ENCODE assay signal across 10 mouse cellular contexts in genomic region chr1:72914815-72915214, GRCm38 (mm10). TPM values are rescaled to one million over a fixed set of nuclear protein-coding genes. Genes with fewer than 3 reads are reported as not detected.
DNase-seq lines count a peak whose midpoint lies in the region; TF ChIP-seq lines count a peak whose summit lies in the region.
"Had no signal": no experiment of that assay in that cellular context is flagged by ENCODE, and none has a peak within 500 bp of the region (broad histone marks: within the 10 kb centered on the region; RNA-seq: fewer than 3 reads in every experiment).

No protein-coding gene starts in this region.

- no peaks in the 10 kb centered on the region for H3K27me3 ChIP-seq in CH12.LX (replicated peaks)
- H3K27me3 ChIP-seq: midbrain, embryonic 13.5 days had no signal

- no peak overlapping the region for H3K4me3 ChIP-seq in CH12.LX (replicated peaks in 1 of 3; ENCODE audit: low read depth in 2 of 3, low read length in 2 of 3, poor library complexity in 1 of 3)
- H3K4me3 ChIP-seq: midbrain, embryonic 13.5 days had no signal

- TF ChIP-seq EP300 in CH12.LX (IDR thresholded peaks at IDR 0.05; ENCODE audit: low read length): no peak

- no peaks in the 10 kb centered on the region for H3K36me3 ChIP-seq in CH12.LX (replicated peaks in 1 of 2; ENCODE audit: control insufficient read depth in 1 of 2, insufficient read depth in 1 of 2, low read length in 1 of 2)
- H3K36me3 ChIP-seq: midbrain, embryonic 13.5 days had no signal

- H3K9me3 ChIP-seq in CH12.LX (replicated peaks; ENCODE audit: low read length): no peaks in the 10 kb centered on the region
- H3K9me3 ChIP-seq: midbrain, embryonic 13.5 days had no signal

- H3K9ac ChIP-seq in CH12.LX (ENCODE audit: insufficient read depth, low read depth): no peak overlapping the region
- H3K9ac ChIP-seq: midbrain, embryonic 13.5 days had no signal

- no peaks in the 10 kb centered on the region for H3K79me2 ChIP-seq in CH12.LX (replicated peaks; ENCODE audit: control insufficient read depth, extremely low read depth, insufficient read depth, poor library complexity, severe bottlenecking)

- dilution Hi-C loops in CH12.LX (cut with MboI; ENCODE audit: extremely low pct_ligation_motif_present, extremely low pct_unique_long_range_greater_than_20kb, low sequenced_read_pairs): no loop called here

- in situ Hi-C loops in CH12.LX (cut with MboI; ENCODE audit: low pct_ligation_motif_present, low pct_unique_long_range_greater_than_20kb, low sequenced_read_pairs): no loop called here

- TF ChIP-seq CTCF in CH12.LX (conservative IDR thresholded peaks at IDR 0.05 in 1 of 2, IDR thresholded peaks at IDR 0.05 in 1 of 2; ENCODE audit: low read depth in 2 of 2, low read length in 2 of 2): no peak

- TF ChIP-seq POLR2A in CH12.LX (IDR thresholded peaks at IDR 0.05; ENCODE audit: low read depth, low read length): no peak

- peak; percentile 14 for DNase-seq in gastrocnemius, postnatal 25 days
- no peak for DNase-seq in gastrocnemius, adult 18-20 months (ENCODE audit: low spot score)
- peak; percentile 20 for DNase-seq in CH12.LX (ENCODE audit: extremely low read depth)
- peak; percentile 25 to 58 for DNase-seq in heart, postnatal 10 days
- DNase-seq in kidney, postnatal 4 days: peak; percentile 56 to 68
- DNase-seq in adrenal gland, postnatal 10 days: no peak
- DNase-seq in gastrocnemius, postnatal 14 days: no peak
- no peak for DNase-seq in gastrocnemius, adult 8-10 months (ENCODE audit: low spot score in 2 of 2)

- H3K4me2 ChIP-seq in CH12.LX (ENCODE audit: insufficient read depth, low read depth, poor library complexity, severe bottlenecking): peak overlapping the region; percentile 22
- H3K4me2 ChIP-seq: midbrain, embryonic 13.5 days had no signal

- no peak for TF ChIP-seq RAD21 in CH12.LX (IDR thresholded peaks at IDR 0.05; ENCODE audit: low read depth, low read length)

- intact Hi-C loops in heart, postnatal 10 days (cut with DNase I): no loop called here
- intact Hi-C loops in gastrocnemius, postnatal 14 days (cut with DNase I; ENCODE audit: low total_unique reads): no loop called here

- H3K27ac ChIP-seq in CH12.LX (ENCODE audit: insufficient read depth, low read depth): no peak overlapping the region
- H3K27ac ChIP-seq: midbrain, embryonic 13.5 days had no signal

- H3K4me1 ChIP-seq in CH12.LX (ENCODE audit: control insufficient read depth in 1 of 2, insufficient read depth in 2 of 2): peaks cover 0 to 13% of the 10 kb centered on the region in 2 experiments; a peak in 2 of 4 replicates
- H3K4me1 ChIP-seq: midbrain, embryonic 13.5 days had no signal

TF ChIP-seq in CH12.LX, 34 proteins besides CTCF, POLR2A, EP300 and RAD21:
- TF ChIP-seq USF2 (conservative IDR thresholded peaks at IDR 0.05; ENCODE audit: low read depth, low read length): no peak
- TF ChIP-seq IRF4 (IDR thresholded peaks at IDR 0.05; ENCODE audit: low read depth, low read length): peak; percentile 47; the same call in 1 of the 2 replicates
- peak; percentile 27; the same call in 1 of the 2 replicates for TF ChIP-seq MAX (IDR thresholded peaks at IDR 0.05; ENCODE audit: low read length)

RNA-seq across cellular contexts. Expression of gene Igfbp5, which starts 40.1 kb away (rescaled TPM):
- total RNA-seq in gastrocnemius, postnatal 25 days (2021): 100 to 1,000 TPM; 161 to 274 TPM
- 100 to 1,000 TPM; 189 to 235 TPM for total RNA-seq in gastrocnemius, adult 18-20 months (2021)
- total RNA-seq in CH12.LX (2012; rRNA removed) (0.04 and 0.08 TPM in 2 replicates), CH12.LX (2014; rRNA removed) (not detected in 2 replicates)
- polyA plus RNA-seq in CH12.LX (2012; ENCODE audit: insufficient read length, low read depth): 0.09 and 0.14 TPM in 2 replicates
- 100 to 1,000 TPM; 152 to 192 TPM for total RNA-seq in heart, postnatal 10 days (2021)
- total RNA-seq in adrenal gland, postnatal 10 days (2021): 100 to 1,000 TPM in 1 of 2 experiments, 10 to 100 TPM in 1; 85.9 to 120 TPM
- total RNA-seq in gastrocnemius, postnatal 14 days (2021): 100 to 1,000 TPM; 254 to 324 TPM
- total RNA-seq in gastrocnemius, adult 8-10 months (2022): 100 to 1,000 TPM; 100 to 289 (median 178) TPM
- total RNA-seq: granulocyte monocyte progenitor cell, adult 5-6 weeks had no signal

Comparison
In these comparisons a context has a peak if more than half of its experiments do, and no peak if none do; other contexts are left out.
1. DNase-seq: peak in gastrocnemius, postnatal 25 days (single experiment), CH12.LX (single experiment), heart, postnatal 10 days (2 of 2) and kidney, postnatal 4 days (2 of 2); none in gastrocnemius, adult 18-20 months (single experiment), adrenal gland, postnatal 10 days (single experiment), gastrocnemius, postnatal 14 days (single experiment) and gastrocnemius, adult 8-10 months (0 of 2).
2. RNA of gene Igfbp5, which starts 40.1 kb away (total RNA-seq): 254 to 324 TPM in gastrocnemius, postnatal 14 days, 161 to 274 TPM in gastrocnemius, postnatal 25 days, 189 to 235 TPM in gastrocnemius, adult 18-20 months, 100 to 289 TPM in gastrocnemius, adult 8-10 months, 152 to 192 TPM in heart, postnatal 10 days and 85.9 to 120 TPM in adrenal gland, postnatal 10 days; 0.04 to 0.08 TPM in CH12.LX; every median in the first group is over 10 times any median in the second.